Mouse (Mus musculus) cortical plate, adult 2 months (tissue): Measurements from ENCODE around the gene Rtl6.

Source experiments
- CTCF ChIP-seq: fragments of 200-500 bp; IDR thresholded peaks from 2 replicates; pipeline ENCODE4 v1.5.1; 2011; ENCODE audit warnings: mild to moderate bottlenecking, control low read depth, low read length; ENCODE audit not compliant: insufficient read depth; ENCODE audit errors: extremely low read depth
- POLR2A ChIP-seq: fragments of 200-500 bp; IDR thresholded peaks from 2 replicates; pipeline ENCODE4 v1.6.1; 2011; ENCODE audit warnings: mild to moderate bottlenecking, low read length, control low read depth; ENCODE audit not compliant: insufficient read depth; ENCODE audit errors: extremely low read depth

DNA sequence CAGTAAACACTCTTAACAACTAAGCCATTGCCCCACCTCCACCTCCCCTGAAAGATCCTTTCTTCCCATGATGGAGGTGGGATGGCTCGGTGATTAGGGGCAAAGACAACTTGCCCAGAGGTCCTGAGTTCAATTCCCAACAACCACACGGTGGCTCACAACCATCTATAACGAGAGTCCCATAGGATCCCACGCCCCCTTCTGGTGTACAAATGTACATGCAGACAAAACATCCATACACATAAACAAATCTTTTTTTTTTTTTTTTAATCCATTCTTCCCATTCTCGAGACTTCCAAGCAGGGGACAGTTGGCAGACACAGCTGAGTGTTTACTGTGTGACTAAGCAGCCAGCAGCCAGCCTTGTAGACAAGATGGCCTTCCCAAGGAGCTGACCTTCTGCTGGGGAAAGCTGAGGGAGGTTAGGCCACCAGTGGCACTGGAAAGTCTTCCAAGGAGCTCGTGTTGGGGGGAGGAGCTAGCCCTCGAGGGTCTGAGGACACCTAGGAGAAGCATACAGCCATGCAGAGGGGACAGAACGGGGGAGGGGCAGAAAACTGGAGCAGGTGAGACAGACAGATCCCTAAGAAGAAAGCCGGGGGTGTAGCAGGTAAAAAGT is 43.5 kb upstream of the Rtl6 start:
- TF ChIP-seq CTCF, result no peak
- no peak for TF ChIP-seq POLR2A
